Mouse (Mus musculus): ENCODE results near the gene Adcy10.

The Adcy10 gene

DNA sequence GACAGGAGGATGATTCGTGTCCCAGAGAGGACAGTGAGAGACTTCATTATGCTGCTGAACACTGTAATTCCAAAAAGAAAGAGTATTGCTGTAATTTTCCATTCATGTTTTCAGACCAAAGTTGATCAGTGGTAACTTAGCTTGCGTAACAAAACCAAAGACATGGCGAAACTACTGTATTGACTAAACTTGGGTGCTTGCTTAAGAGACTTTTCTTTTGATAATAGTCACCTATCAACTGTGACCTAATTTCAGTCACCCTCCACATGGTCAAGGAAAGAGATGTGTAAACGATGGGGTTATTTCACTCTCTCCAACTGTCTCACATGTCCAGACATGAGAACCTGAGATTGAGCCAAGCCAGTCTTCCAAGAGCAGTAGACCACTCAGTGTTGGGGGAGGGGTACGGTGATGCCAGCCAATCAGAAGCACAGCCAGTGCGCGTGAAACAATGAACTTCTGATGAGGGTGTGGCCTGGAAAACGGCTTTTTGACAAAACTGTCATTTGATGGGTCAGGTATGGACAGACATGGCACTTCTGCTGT lies at the start of gene Adcy10:
TSS of gene Adcy10 (plus strand) at position 496 of the 546 bp plus-strand sequence.
- DNase-seq (ENCODE audit: low read depth, low spot score) = no peak

DNA sequence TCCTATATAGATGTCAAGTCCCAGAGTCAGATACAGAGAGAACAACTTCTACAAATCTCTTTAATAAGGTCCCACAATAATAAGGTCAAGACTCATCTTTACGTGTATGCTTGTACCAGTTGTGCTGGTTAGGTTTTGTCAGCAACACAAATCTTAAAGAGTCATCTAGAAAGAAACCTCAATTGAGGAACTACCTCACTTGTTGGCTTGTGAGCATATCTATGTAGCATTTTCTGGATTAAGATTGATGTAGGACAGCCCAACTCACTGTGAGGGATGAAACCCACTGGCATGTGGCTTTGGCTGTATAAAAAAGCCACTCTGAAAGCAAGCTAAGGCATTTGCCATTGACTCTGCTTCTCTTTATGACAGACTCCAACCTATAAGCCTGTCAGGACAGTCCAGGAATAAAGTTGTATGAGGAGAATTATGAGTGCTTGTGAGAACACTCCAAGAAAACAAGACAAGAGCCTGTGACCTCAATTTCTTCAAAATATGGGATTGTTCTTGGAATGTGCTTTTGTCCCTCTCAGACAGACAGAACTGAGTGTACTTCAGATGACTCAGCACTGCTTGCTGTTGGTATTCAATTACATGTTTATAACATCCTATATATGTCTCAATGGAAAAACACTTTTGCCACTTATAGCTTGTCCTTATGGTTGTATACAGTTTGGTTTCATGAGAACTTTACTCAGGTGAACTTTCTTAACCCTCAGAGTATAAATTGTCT lies 46.5 kb upstream of the Adcy10 start:
- peak; percentile 77 for DNase-seq (ENCODE audit: low read depth, low spot score)

DNA sequence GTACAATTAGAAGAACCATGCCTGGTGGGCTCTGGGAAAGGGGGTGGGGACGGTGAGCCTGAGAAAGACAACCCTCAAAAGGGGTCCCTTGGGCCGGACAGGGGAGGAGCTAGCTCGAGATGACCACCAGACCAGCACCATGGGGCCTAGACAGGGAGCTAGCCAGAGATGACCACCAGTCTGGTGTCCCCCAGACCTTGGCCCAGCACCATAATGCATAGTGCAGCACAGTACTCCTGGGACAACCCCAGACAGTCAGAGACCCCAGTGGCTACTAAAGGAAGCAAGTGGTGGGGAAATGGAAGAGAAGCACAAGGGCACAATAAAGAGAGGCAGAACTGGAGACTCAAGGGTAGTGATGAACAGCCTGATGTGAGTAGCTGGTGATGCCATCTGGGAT lies 44.2 kb upstream of the Adcy10 start:
- DNase-seq (ENCODE audit: low read depth, low spot score) = no peak

DNA sequence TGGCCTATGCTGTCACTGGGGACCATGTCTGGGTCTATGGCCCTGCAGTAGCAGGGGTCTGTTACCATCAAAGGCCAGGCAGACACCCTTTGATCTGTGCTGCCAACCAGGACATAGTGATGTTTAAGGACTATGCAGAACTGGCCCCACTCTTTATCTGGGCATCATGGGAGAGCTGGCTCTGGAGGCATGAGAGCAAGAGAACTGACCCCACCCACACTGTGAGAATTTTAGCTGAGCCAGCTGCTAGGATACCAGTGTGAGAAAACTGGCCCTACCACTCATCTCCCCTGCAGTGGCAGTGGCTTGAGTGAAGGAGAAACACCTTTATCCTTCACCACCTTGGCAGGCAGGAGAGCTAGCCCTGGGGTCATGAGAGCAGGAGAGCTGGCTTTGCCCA lies 43.8 kb upstream of the Adcy10 start:
- no peak for DNase-seq (ENCODE audit: low read depth, low spot score)

DNA sequence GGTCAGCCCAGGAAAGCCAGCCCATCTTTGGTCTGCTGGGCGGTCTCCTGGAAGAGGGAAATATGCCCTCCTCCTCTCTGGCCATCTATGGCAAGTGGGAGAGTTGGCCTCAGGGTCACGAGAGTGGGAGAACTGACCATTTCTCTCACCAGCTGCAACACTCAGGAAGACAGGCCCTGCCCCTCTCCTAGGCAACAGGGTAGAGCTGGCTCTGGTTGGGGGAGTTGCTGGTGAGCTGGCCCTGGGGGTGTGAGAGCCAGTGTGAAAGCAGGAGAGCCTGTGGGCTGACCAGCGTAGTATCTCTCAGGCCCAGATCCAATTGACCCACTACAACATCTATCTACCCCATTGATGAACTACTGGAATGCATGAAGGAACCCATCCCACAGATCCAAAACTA lies 43.3 kb upstream of the Adcy10 start:
- no peak for DNase-seq (ENCODE audit: low read depth, low spot score)

DNA sequence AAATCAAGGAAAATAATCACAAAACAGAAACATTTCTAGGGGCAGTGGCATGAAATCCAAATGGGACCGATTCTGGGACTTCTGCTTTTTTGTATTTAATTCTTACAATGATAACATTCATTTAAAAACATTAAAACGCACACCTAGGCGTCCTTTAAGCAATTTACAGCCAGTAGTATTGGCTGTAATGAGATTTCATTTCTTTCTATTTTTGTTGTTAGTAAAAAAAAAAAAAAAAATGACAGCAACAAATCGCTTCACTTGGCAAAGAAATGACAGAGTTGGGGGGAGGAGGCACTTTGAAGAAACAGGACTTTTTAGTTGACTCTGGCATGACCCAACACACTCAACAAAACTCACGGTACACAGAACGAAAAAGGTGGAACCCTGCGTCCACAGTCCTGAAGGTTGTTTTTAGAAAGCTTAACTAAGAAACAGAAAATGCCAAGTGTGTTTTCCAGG lies 25.9 kb upstream of the Adcy10 start:
- DNase-seq (ENCODE audit: low read depth, low spot score) = peak; percentile 70

DNA sequence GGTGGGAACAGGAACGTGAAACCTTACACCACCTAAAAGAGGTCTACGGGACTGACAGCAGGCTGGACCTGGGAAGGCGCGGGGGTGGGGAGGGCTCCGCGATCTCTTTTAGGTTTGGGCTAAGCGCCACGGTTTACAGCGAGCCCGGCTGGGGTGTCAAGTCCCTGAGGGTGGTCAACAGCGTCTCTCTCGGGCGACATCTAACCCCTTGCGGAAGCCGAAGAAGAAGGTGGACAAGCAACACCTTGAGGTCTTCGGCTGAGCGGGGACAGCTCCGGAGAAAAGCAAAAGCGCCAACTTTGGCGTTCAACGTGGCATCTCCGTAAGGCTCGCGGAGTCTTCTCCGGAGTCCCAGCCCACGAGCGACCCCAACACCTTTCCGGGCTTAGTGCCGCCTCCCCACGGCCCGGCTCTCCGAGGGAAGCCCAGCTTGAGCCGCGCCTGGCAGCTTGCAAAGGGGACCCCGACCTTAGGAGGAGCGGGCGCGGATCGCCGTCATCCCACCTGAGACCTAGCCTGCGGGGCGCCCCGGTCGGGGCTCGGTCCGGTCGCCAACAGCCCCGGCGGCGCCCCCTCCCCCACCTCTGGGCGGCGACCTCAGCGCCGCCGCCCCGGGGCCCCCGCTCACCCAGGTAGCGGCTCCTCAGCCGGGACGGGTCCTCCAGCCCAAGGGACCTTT lies 25.3 kb upstream of the Adcy10 start:
- no peak for DNase-seq (ENCODE audit: low read depth, low spot score)

DNA sequence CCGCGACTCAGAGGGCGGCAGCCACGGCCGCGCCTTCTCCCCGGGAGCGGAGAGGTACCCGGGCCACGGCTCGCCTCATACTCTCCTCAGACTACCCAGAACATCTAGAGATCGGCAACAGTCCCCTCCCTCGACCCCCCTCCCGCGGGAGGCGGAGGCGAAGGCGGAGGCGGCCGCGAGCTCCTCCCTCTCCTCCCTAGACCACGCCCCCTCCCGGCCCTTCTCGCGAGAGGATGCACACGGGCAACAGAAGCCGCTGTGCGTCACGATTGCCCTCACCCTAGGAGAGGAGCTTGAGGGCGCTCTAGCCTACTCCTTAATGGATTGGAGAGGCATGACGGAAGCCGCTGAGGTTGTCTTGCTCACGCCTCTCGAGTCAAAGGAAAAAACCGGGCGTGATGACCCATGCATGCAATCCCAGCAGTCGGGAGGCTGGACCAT lies 24.6 kb upstream of the Adcy10 start, which contains the start of the genes Dcaf6 and Mpc2:
TSS of gene Dcaf6 (minus strand) at position 116 of the 441 bp plus-strand sequence.
TSS of gene Mpc2 (plus strand) at position 278 of the 441 bp plus-strand sequence.
- peak; percentile 96 for DNase-seq (ENCODE audit: low read depth, low spot score)

DNA sequence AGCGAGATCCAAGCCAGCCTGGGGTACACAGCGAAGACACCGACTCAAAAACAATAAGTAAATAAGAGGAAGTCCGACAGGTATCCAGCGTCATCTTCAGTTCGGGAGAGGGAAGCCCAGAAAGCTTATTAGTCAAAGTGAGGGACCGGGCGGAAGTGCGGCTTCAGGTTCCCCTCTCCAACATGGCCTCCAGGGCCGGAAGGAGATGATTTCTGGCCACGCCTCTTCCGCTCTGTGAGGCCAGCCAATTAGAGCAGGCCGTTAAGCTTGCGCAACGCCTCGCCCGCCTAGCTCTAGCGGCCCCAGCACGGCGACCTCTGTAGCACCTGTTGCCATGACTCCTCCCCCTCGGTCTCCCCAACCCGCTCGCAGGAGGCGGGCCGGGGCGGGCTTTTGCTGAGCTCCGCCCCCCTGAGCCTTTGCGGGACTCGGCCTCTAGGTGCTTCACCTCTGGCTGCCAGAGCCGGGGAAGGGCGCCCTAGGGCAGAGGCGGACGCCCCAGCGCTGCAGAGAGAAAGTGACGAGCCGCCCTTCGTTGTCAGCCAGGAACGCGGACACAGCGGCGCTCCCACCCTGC lies 24.1 kb upstream of the Adcy10 start:
- peak; percentile 99 for DNase-seq (ENCODE audit: low read depth, low spot score)

DNA sequence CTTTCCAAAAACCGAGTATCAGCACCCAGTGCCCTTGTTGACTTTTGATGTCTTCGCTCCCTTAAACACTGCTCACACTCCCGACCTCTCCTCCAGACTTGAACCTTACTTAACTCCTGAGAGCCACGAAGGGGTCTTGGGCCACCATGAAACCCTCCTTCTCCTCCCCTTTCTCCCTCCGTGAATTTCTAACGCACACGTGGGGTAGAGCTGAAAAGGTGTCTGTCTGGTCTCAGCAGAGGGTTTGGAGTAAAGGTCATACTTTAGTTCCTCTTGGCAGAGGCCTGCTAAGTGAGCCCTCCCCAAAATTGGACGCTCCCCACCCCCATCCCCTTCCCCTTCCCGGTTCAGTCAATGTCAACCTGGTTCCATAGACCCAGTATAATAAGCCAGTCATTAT lies 23.3 kb upstream of the Adcy10 start:
- peak; percentile 10 for DNase-seq (ENCODE audit: low read depth, low spot score)

DNA sequence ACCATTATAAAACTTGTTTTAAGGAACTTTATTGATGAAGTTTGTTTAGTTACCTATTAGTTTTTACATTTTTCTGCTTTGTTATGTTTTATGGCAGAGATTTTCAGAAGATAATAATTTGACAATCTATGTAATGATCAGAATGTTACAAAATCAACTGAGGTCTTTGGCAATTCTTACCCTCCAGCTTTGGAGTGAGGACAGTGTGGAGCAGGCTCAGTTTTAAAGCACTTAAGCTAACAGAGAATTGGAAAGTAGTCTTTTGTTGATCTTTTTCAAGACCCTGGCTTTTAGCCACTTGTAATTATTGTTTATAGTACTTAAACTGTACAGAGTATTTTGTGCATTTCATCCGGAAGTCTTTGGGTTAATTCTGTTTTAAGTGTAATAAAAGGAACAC lies 22.1 kb upstream of the Adcy10 start:
- no peak for DNase-seq (ENCODE audit: low read depth, low spot score)

DNA sequence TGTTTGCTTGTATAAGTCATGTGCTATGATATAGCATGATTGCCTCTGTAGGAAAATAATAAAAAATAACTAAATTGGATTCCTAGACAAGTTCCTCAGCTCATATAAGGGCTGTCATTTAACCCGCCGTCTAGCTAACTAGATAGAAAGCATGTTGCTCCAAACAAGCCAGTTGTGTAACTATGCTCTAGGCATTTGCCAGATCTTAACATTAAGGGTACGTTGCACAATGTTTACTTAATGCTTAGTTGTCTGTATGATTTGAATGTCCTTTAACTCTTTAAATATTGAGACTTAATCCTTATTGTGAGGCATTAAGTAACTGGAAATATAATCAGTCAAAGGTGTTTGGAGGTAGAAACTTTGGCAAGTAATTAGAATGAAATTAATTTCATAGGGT lies 20.4 kb upstream of the Adcy10 start:
- no peak for DNase-seq (ENCODE audit: low read depth, low spot score)

DNA sequence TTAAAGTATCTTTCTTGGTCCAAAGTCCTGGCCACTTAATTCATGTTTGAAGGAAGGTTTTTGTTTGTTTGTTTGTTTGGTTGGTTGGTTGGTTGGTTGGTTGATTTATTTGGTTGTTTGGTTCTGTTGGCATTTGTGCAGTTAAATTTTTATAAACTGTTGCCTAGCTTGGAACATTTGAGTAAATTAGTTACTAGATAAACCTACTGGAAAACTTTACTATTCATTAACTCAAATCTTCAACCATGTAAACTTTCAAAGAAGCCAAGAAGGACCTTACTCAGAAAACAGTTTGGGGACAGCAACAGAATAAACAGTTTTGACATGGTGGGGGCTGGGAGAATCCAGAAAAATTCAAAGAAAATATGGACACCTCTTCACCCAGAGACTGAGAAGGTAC lies 16.0 kb upstream of the Adcy10 start:
- no peak for DNase-seq (ENCODE audit: low read depth, low spot score)

DNA sequence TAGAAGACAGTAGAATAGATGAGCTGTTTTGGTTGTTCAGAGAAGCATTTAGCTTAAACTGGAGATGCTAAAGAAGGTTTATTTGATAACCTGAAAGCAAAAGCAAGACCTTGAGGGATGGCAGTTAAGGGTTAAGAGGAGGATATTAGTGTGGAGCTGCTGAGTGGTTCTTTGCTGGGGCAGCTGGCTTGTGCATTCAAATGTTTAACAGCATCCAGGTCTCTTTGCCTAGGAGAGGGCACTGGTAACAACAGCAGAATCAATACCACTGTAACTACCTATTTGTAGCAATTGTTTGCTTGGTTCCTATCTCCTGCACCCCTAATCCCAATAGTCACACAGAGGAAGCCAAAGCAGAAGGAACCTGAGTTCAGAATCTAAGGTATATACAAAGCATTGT lies 15.3 kb upstream of the Adcy10 start:
- no peak for DNase-seq (ENCODE audit: low read depth, low spot score)

DNA sequence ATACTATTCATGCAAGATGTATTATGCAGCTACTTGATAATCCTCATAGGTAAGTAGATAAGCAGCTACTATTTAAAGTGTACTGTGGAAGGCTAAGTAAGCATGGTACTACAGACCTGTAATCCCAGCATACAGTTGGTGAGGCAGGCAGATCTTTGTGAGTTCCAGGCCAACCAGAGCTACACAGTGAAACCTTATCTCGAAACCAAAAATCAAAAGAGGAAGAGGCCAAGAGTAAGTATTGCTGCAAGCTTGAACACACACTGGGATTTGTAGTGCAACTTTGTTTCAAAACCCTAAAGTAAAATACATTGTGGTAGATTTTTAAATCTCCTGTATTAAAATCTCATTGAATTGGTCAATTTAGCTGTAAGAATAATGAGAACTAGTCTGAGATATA lies 13.5 kb upstream of the Adcy10 start:
- no peak for DNase-seq (ENCODE audit: low read depth, low spot score)

DNA sequence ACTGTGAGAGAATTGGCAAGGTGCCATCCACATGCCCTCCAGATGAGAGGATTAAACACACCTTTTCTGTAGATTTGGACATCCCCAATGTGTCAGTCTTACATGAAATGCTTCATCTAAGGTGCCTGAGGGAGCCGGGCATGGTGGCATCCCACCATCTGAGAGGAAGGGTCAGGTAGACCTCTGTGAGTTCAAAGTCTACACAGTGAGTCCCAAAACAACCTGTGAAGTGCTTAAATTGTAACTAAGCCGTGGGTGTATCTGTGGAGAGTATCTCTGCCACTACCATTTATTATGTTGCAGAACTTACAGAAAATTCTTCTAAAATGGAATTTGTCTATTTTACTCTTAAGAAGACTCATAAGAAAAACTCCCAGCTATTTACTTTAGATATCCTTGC lies 1.1 kb downstream of the Adcy10 start:
- DNase-seq (ENCODE audit: low read depth, low spot score) = no peak

DNA sequence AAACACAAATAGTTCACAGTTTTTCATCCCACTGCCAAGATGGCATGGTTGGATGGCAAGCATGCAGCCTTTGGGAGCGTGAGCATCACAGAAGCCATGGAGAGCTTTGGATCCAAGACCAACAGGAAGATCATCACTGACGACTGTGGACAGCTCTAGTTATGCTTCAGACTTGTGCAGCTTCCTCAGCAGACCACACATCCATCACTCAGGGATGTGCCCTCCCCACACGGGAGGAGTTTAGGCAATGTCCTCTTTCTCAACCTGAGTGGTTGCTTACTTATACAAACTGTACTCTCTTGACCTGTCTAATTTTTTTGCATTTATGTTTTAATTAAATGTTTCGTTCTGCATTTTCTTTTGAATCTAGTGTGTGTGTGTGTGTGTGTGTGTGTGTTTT lies 4.2 kb downstream of the Adcy10 start:
- no peak for DNase-seq (ENCODE audit: low read depth, low spot score)

DNA sequence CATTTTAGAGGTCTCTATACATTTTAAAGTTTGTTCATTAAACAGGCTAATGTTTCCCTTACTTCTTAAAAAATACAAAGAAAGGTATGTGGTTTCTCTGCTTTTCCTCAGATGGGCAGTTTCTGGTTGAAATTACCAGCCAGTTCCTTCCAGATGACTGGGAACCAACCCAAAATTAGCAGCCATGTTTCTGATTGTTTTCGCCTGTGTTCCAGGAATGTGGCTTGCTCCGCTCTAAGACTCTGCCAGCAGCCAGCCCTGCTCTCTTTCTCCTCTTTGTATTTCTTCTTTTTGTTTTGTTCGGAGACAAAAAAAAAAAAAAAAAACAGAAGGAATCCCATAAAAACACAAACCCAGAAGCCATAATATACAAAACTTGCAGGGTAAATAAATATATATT lies 13.9 kb downstream of the Adcy10 start:
- peak; percentile 25 for DNase-seq (ENCODE audit: low read depth, low spot score)

DNA sequence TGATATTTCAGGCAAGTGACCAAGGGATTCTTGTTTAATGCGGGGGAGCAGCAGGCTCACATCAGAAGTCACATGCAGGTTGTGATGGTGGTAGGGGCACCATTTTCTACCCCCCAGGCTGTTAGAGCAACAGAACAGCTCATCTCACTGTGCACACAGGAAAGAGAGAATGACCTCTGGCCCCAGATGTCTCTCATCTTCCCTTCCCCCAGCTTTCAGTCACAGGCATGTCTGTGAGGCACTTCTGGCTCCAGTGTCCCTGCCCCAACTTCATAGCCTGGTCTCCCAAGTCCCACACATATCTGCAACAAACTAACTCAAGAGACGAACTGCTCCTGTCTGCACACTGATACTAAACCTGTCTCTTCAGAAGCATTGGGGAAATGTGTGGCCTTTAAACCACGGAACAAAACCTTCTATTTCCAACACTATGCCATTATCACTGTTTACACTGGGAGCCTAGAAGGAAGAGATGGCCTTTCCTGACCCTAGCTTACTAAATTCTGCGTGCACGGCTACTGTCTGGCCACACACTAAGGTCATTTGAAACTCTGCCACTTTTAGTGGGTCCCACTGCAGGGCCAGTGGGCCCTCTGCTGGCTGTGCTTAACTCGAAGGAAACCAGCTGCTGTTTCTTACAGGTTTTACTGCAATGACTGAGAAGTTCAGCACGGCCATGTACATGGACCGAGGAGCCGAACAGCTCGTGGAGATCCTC lies 18.5 kb downstream of the Adcy10 start:
- peak; percentile 20 for DNase-seq (ENCODE audit: low read depth, low spot score)

DNA sequence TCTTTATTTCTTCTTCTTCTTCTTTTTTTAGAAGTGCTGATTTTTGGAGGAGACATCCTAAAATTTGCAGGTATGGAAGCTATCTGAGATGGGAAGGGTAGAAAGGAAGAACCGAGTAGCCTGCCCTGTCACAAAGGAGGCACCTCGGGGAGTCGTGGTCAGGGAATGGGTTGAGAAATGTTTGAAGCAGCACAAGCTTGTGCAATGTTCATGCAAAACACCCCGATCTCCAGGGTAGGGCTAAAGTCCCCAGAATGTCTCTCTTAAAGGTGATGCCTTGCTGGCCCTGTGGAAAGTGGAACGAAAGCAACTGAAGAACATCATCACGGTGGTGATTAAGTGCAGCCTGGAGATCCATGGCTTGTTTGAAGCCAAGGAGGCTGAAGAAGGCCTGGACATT lies 21.3 kb downstream of the Adcy10 start:
- no peak for DNase-seq (ENCODE audit: low read depth, low spot score)

DNA sequence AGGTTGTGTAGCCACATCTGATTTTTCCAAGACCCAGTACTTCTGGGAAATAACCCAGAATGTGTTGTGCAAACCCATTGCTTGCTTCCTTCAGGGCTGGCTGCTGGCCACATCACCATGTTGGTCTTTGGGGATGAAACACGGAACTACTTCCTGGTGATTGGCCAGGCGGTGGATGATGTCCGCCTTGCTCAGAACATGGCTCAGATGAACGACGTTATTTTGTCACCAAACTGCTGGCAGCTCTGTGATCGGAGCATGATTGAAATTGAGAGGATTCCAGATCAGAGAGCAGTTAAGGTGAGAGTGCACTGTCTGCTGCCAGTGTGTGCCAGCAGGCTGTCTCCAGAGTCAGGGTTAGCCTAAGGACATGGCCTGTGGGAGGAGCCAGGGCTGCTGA lies 25.2 kb downstream of the Adcy10 start:
- DNase-seq (ENCODE audit: low read depth, low spot score) = no peak

DNA sequence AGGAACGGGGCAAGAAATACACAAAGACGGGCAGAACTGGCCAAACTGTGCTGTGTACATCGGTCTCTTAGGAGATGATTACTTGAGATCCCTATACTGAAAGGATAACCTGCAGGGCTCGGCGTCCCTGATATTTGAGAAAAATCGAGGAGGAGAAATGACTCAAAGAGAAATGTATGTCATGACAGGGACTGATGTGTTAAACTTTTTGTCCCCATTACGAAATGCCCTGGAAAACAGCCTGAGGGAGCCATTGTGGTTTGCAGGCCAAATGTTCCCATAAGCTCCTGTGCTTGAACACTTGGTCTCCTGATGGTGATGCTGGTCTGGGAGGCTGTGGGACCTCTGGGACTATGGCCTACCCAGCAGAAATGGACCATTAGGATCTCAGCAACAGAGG lies 35.7 kb downstream of the Adcy10 start:
- peak; percentile 53 for DNase-seq (ENCODE audit: low read depth, low spot score)
